Mouse (Mus musculus) CH12.LX (cell line): ENCODE measurements around the gene Sv2a.
"Not testable (repeated sequence)": the region's sequence is repeated elsewhere in the genome, so short reads cannot be mapped to it uniquely, and the experiment has no call there.

Experiments used
- CHD1 ChIP-seq: IDR thresholded peaks from 2 replicates; pipeline ENCODE4 v1.6.1; 2012; ENCODE audit warnings: low read depth, low read length, improper control_type of control experiment, inconsistent platforms
- CTCF ChIP-seq, 2 experiments: IDR thresholded peaks in 1 of 2; conservative IDR thresholded peaks in 1 of 2; 2 replicates each; pipeline ENCODE4 v1.5.1; 2011 to 2012; ENCODE audit warnings: low read depth in 2 of 2, low read length in 2 of 2, improper control_type of control experiment in 1 of 2, inconsistent platforms in 1 of 2, mild to moderate bottlenecking in 1 of 2, moderate library complexity in 1 of 2
- E2F4 ChIP-seq: IDR thresholded peaks from 2 replicates; pipeline ENCODE4 v1.6.1; 2011; ENCODE audit warnings: low read depth, low read length, improper control_type of control experiment; ENCODE audit not compliant: insufficient replicate concordance
- ELF1 ChIP-seq: IDR thresholded peaks from 2 replicates; pipeline ENCODE4 v1.6.1; 2014; ENCODE audit warnings: low read depth, mild to moderate bottlenecking, inconsistent platforms, low read length, improper control_type of control experiment
- MAFK ChIP-seq: IDR thresholded peaks from 2 replicates; pipeline ENCODE4 v1.6.1; 2011; ENCODE audit warnings: low read length, improper control_type of control experiment; ENCODE audit not compliant: insufficient replicate concordance
- POLR2A ChIP-seq: IDR thresholded peaks from 2 replicates; pipeline ENCODE4 v1.6.1; 2011; ENCODE audit warnings: low read depth, mild to moderate bottlenecking, improper control_type of control experiment, low read length
- POLR2AphosphoS2 ChIP-seq: IDR thresholded peaks from 2 replicates; pipeline ENCODE4 v1.6.1; 2011; ENCODE audit warnings: low read depth, low read length, improper control_type of control experiment
- TCF12 ChIP-seq: IDR thresholded peaks from 2 replicates; pipeline ENCODE4 v1.6.1; 2014; ENCODE audit warnings: low read depth, mild to moderate bottlenecking, inconsistent platforms, low read length, improper control_type of control experiment
- USF1 ChIP-seq: IDR thresholded peaks from 2 replicates; pipeline ENCODE4 v1.6.1; 2014; ENCODE audit warnings: low read depth, mild to moderate bottlenecking, inconsistent platforms, low read length, improper control_type of control experiment
- ZC3H11A ChIP-seq: IDR thresholded peaks from 2 replicates; pipeline ENCODE4 v1.6.1; 2012; ENCODE audit warnings: low read depth, mild to moderate bottlenecking, inconsistent platforms, low read length, improper control_type of control experiment

DNA sequence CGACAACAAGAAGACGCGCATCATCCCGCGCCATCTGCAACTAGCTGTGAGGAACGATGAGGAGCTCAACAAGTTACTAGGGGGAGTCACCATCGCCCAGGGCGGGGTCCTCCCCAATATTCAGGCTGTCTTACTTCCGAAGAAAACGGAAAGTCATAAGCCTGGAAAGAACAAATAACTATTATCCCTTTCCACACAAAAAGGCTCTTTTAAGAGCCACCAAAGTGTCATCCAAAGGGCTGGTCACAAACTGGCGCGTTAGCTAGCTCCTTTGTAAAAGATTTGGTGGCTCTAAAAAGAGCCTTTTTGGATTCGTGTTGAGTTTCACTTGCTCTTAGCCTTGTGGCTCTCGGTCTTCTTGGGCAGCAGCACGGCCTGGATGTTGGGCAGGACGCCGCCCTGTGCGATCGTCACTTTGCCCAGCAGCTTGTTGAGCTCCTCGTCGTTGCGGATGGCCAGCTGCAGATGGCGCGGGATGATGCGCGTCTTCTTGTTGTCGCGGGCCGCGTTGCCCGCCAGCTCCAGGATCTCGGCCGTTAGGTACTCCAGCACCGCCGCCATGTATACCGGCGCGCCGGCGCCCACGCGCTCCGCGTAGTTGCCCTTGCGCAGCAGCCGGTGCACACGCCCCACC is 39.3 kb downstream of the Sv2a start:
- TF ChIP-seq TCF12; USF1; ELF1; MAFK; CTCF (conservative IDR thresholded peaks at IDR 0.05 in 1 of 2, IDR thresholded peaks at IDR 0.05 in 1 of 2; ENCODE audit: low read depth in 2 of 2, low read length in 2 of 2); ZC3H11A; E2F4: not testable (repeated sequence)
- peak; percentile 99 for TF ChIP-seq POLR2AphosphoS2
- TF ChIP-seq POLR2A: peak; percentile 90
- TF ChIP-seq CHD1: peak; percentile 68; the same call in 1 of the 2 replicates
